Mouse (Mus musculus): Measurements from ENCODE around the gene Ipo11.
A peak's percentile ranks its signal among the peaks of the same experiment; 100 is the strongest.

The Ipo11 gene

DNA sequence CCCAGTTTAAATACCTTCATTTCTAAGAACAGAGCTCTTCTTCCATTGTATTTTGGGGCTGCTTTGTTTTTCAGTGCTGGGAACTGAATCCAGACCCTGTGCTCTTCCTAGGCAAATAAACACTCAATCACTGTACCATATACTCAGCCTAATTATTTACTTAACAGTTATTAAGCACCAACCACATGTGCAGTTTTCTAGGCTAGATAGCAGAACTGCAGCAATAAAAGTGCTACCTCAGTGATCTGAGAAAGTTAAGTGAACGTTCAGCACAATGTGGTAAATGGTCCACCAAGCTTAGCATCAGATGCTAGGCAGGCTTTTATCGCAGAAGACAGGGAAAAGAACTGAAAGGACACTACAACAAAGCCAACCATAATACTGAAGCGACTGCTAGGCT lies 32.1 kb downstream of the Ipo11 start:
- no peak for DNase-seq (ENCODE audit: low spot score in 2 of 2)

DNA sequence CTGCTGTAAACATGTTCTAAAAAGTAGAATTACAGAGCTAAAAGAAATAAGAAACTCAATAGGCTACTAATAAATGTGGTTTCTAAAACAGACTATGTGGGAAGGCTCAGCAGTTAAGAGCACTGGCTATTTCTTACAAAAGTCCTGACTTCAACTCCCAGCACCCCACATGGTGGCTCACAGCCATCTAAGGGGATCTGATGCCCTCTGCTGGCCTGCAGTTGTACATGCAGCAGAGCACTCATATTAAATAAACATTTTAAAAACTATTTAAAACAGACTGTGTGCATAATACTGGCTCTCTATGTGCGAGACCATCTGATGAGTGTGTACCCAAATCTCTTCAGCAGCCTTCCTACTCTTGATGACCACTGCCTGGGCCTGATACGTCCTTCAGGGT lies 42.5 kb downstream of the Ipo11 start:
- peak; percentile 42 to 68 for DNase-seq (ENCODE audit: low spot score in 2 of 2)

GRCm38 (mm10) chr13:106893701-106894100 lies 43.1 kb downstream of the Ipo11 start:
- DNase-seq (ENCODE audit: low spot score in 2 of 2), result peak; percentile 31 to 39

GRCm38 (mm10) chr13:106893196-106893595 lies 43.6 kb downstream of the Ipo11 start:
- DNase-seq (ENCODE audit: low spot score in 2 of 2), result peak; percentile 45 to 84

GRCm38 (mm10) chr13:106887364-106887763 lies 49.4 kb downstream of the Ipo11 start:
- no peak for DNase-seq (ENCODE audit: low spot score in 2 of 2)

- DNase-seq (ENCODE audit: low spot score in 2 of 2), result no peak
Measured at GRCm38 (mm10) chr13:106884249-106884648, 52.5 kb downstream of the Ipo11 start.

DNA sequence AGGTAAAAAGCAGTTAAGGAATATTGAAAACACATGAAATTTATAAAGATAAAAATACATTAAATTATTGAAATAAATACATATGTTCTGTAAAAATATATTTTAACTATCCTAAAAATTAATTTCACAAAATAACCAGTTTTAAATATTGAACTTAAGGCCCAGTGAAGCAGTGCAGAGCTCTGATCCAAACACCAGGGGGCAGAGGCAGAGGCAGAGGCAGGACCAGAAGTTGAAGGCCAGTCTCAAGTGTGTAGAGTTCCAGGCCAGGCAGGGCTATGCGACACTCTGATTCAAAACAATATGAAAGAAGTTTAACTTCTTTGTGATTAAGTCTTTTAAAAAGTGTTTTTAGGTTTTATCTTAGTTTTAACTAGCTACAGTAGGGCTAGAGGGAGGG lies 60.5 kb downstream of the Ipo11 start:
- peak in 1 of 2 experiments; percentile 46 for DNase-seq (ENCODE audit: low spot score in 2 of 2)

DNA sequence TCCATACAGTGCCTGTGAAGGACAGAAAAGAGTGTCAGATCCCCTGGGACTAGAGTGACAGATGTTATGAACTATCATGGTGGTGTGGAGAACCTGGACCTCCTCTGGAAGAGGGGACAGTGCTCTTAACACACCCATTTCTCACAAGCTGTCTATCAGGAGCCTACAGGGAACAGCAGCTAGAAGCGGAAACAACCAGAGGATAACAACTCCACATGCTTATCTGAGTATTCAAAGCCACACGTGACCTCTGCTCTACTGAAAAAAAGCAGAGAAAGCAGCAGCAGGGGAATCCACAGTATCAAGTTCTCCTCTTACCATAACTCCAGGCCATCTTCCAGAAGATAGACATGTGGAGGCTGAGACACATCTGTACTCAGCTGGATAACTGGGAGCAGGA lies 71.2 kb downstream of the Ipo11 start:
- no peak for DNase-seq (ENCODE audit: low spot score in 2 of 2)

DNA sequence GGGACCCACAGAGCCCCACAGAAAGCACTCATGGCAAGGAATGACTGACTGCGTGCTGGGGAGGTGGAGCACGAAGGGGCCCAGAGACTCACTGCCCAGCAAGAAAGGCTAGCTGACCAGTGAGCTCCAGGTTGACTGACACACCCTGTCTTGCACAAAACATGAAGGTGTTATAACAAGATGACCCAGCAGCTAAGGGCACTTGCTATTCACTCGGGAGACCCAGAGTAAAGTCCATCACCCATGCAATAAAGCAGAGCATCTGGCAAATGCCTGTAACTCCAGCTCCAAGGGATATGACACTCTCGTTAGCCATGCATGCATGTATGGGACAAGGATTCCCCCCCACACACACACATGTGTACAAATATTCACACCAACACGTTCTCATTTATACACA lies 78.0 kb downstream of the Ipo11 start:
- DNase-seq (ENCODE audit: low spot score in 2 of 2), result no peak

- no peak for DNase-seq (ENCODE audit: low spot score in 2 of 2)
Measured at GRCm38 (mm10) chr13:106856556-106856955, 80.2 kb downstream of the Ipo11 start.

DNA sequence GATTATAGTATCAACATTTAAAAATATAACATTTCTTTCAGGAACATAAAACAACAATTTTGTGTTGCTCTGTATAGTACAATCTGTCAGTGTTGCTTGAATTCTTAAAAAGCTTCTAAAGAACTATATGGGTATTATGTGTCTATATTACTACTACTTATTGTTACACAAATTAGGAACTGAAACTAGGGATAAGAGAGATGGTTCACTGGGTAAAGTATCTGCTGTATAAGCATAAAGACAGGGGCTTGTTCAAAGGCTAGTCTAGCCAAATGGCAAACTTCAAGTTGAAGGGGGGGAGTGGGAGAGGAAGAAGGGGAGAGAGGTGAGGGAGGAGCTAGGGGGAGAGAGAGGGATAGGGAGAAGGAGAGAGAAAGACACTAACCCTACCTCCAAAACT lies 89.2 kb downstream of the Ipo11 start:
- DNase-seq (ENCODE audit: low spot score in 2 of 2), result no peak

DNA sequence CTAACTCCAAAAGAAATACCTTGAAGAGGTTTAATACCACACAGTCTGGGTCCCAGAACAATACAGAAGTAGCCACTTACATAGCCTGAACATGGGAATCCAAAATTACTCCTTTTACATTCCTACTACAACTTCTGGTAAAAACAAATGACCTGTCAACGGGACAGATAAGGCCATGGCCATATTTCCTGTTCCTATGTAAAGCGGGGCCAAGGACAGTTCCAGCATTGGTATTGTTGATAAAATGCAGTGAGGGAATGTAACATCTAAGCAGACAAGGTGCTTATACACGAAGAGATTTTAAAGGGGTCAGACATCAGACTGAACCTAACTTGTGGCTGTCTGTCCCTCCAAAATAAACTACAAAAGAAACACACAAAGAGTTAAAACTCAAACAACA lies 91.8 kb downstream of the Ipo11 start:
- no peak for DNase-seq (ENCODE audit: low spot score in 2 of 2)

- no peak for DNase-seq (ENCODE audit: low spot score in 2 of 2)
Measured at GRCm38 (mm10) chr13:106842542-106842941, 94.2 kb downstream of the Ipo11 start.

- DNase-seq (ENCODE audit: low spot score in 2 of 2), result no peak
Measured at GRCm38 (mm10) chr13:106838778-106839177, 98.0 kb downstream of the Ipo11 start.

GRCm38 (mm10) chr13:106836527-106836879 lies 100.3 kb downstream of the Ipo11 start:
- no peak for DNase-seq (ENCODE audit: low spot score in 2 of 2)

DNA sequence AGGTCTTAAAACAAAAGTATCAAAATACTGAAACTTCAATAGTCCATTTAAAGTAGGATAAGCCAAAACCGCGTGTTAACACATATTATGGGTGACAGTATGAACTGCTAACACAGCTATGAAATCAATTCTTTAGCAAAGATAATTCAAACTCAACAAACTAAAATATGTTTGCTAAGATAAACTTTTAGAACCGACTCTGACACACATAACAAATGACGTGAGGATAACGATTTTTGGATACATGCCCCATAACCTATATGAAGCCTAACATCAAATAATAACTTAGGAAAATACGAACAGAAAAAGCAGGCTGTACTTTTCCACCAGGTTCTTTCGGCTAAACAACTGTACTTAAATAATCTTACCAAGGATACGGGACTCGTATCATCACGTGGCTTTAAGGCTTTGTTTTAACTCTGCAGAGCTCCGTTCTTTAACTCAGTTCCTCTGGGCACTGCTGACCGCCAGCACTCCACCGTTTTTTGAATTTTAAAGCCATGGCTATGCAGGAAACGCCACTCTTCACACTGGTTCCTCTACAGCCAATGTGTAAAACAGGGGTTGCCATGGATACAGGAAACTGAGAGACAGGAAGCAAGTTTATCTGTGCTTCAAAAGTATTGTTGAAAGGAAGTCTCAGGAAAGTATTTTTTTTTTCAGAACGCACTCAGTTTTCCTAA lies 100.8 kb downstream of the Ipo11 start:
- peak in 1 of 2 experiments; percentile 24 for DNase-seq (ENCODE audit: low spot score in 2 of 2)

DNA sequence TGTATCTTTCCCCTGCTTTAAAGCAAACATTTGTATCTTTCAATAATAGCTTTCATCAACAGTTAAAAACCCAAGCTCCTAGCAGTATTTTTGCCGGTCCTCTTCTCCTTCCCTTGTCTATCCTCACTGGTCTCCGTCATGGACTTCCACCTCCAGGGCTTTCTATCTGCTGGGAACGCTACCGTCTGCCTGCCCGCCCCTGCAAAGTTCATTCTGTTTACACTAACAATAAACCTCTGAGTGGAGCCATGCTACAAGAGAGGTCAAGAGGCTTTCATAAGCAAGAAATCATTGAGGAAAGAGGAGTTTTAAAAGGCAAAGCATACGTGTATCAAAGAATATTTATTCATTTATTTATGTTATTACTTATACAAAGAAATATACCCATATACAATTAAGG lies 106.7 kb downstream of the Ipo11 start:
- no peak for DNase-seq (ENCODE audit: low spot score in 2 of 2)

GRCm38 (mm10) chr13:106829327-106829997 lies 107.3 kb downstream of the Ipo11 start:
- DNase-seq (ENCODE audit: low spot score in 2 of 2), result no peak

DNA sequence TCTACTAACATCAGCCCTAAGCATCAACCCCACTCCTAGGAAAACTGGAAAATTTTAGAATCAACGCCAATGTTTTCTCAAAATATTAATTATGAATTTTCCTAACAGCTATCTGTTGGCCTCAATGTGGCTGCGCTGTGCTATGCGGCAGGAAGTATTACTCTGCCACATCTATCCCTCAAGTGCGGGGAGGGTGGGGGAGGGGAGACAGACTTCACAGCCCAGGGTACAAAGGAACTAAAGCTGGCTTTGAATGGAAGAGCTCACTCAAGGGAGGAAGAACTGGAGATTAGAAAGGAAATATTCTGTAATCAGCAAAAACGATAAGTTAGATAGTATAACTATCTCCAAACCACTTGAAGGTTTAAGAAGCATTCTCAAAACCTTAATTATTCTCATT lies 111.1 kb downstream of the Ipo11 start:
- DNase-seq (ENCODE audit: low spot score in 2 of 2), result no peak

- DNase-seq (ENCODE audit: low spot score in 2 of 2), result no peak
Measured at GRCm38 (mm10) chr13:106823875-106824191, 112.9 kb downstream of the Ipo11 start.

DNA sequence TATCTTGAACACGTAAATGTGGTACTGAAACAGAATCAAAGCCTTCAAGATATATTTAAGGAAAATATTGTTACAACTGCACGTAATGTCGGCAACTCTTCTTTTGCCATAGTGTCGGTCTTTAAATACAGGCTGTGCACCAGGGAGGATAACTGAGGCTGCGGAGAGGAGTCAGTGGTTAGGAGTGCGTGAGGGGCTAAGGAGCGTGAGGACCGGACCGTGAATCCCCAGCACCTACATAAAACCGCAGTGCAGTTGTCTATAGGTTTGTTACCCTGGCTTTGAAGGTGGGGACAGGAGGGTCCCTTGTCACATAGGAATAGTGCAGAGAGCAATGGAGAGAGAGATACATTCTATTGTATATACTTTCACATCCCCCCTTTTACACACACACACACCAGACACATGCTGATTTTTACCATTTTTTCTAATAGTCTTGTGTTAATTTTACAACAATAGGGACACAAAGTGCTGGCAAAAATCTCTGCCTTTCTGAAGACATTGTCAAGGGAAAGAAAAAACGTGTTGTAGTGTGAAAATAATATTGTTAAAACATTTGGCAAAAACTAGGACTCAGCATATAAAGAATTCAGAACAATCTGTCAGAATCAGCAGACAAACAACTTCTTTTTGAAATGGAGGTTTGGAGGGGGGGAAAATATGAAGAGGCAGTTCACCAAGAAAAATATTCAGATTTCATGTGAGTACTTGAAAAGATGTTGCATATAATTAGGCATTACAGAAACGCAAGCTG lies 113.5 kb downstream of the Ipo11 start:
- DNase-seq (ENCODE audit: low spot score in 2 of 2), result no peak

- DNase-seq (ENCODE audit: low spot score in 2 of 2), result no peak
Measured at GRCm38 (mm10) chr13:106820149-106820548, 116.6 kb downstream of the Ipo11 start.

DNA sequence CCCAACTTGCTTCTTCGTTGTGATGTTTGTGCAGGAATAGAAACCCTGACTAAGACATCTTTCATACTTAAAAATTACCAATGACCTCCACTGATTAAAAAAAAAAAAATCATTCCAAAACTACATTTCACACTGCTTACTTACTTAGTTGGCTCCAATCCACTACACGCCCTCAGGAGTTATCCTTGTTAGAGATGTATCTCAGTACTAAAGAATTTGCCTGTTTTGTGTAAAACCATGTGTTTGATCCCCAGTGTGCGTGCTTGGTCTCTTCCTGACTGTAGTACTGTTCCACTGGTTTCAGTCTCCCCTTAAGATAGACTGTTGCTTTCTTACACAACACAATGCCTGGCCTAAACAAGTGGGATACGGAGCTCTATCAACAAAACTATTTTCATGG lies 117.0 kb downstream of the Ipo11 start:
- no peak for DNase-seq (ENCODE audit: low spot score in 2 of 2)
